24 mouse cellular contexts compared by ENCODE assay signal in the genomic region with DNA sequence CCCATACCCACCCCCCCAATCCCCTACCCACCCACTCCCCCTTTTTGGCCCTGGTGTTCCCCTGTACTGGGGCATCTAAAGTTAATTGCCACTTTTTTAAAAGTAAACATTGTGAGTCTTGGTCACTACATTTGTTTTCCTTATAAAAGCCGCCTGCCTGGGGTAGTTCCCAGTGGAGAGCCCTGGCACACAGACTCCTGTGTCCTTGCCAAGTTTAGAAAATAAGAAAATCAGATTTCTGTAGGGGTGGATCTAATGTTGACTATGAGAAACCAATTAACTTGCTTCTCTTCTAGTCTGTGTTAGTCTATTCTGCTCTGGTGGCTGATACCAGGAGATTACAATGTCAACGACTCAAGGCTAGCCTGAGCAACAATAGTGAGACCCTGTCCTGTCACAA. TPM values are rescaled to one million over a fixed set of nuclear protein-coding genes. Genes with fewer than 3 reads are reported as not detected.
DNase-seq lines count a peak whose midpoint lies in the region; ATAC-seq and TF ChIP-seq lines count a peak whose summit lies in the region.
"Had no signal": no experiment of that assay in that cellular context is flagged by ENCODE, and none has a peak within 500 bp of the region (broad histone marks: within the 10 kb centered on the region; RNA-seq: fewer than 3 reads in every experiment).

No protein-coding gene starts in this region.

- H3K4me2 ChIP-seq in forebrain, embryonic 15.5 days (replicated peaks), result no peak overlapping the region
- H3K4me2 ChIP-seq in forebrain, embryonic 12.5 days, result no peak overlapping the region
- no peak overlapping the region for H3K4me2 ChIP-seq in hindbrain, embryonic 13.5 days
- no peak overlapping the region for H3K4me2 ChIP-seq in neural tube, embryonic 15.5 days
- H3K4me2 ChIP-seq: heart, embryonic 12.5 days; limb, embryonic 12.5 days; liver, embryonic 15.5 days; midbrain, embryonic 12.5 days had no signal

- peaks cover 26% of the 10 kb centered on the region for H3K4me1 ChIP-seq in forebrain, embryonic 15.5 days
- H3K4me1 ChIP-seq in forebrain, embryonic 12.5 days, result peaks cover 5% of the 10 kb centered on the region; the same call in 1 of the 2 replicates
- H3K4me1 ChIP-seq in hindbrain, embryonic 13.5 days (replicated peaks), result peaks cover 25% of the 10 kb centered on the region
- H3K4me1 ChIP-seq in hindbrain, embryonic 10.5 days (replicated peaks), result no peaks in the 10 kb centered on the region
- H3K4me1 ChIP-seq in neural tube, embryonic 15.5 days, result peaks cover 25% of the 10 kb centered on the region
- H3K4me1 ChIP-seq in cerebellum, adult 2 months (ENCODE audit: control insufficient read depth, insufficient read depth, low read length), result peaks cover 5% of the 10 kb centered on the region; the same call in 1 of the 2 replicates
- H3K4me1 ChIP-seq: heart, embryonic 12.5 days; limb, embryonic 12.5 days; liver, embryonic 15.5 days had no signal

- TF ChIP-seq CTCF in cerebellum, adult 2 months (IDR thresholded peaks at IDR 0.05; ENCODE audit: borderline replicate concordance, insufficient read depth, low read depth, low read length), result no peak

- H3K27ac ChIP-seq in forebrain, embryonic 15.5 days (replicated peaks), result no peak overlapping the region
- no peak overlapping the region for H3K27ac ChIP-seq in forebrain, embryonic 12.5 days
- H3K27ac ChIP-seq in hindbrain, embryonic 13.5 days, result no peak overlapping the region
- no peak overlapping the region for H3K27ac ChIP-seq in hindbrain, embryonic 10.5 days
- H3K27ac ChIP-seq in neural tube, embryonic 15.5 days (replicated peaks), result no peak overlapping the region
- no peak overlapping the region for H3K27ac ChIP-seq in cerebellum, adult 2 months (ENCODE audit: insufficient read depth, low read length)
- H3K27ac ChIP-seq: heart, adult 2 months; limb, embryonic 12.5 days; liver, embryonic 15.5 days; midbrain, embryonic 12.5 days had no signal

- no peaks in the 10 kb centered on the region for H3K27me3 ChIP-seq in forebrain, embryonic 15.5 days
- no peaks in the 10 kb centered on the region for H3K27me3 ChIP-seq in forebrain, embryonic 12.5 days
- H3K27me3 ChIP-seq in hindbrain, embryonic 13.5 days, result no peaks in the 10 kb centered on the region
- H3K27me3 ChIP-seq in hindbrain, embryonic 10.5 days (ENCODE audit: insufficient read depth, poor library complexity, severe bottlenecking), result no peaks in the 10 kb centered on the region
- H3K27me3 ChIP-seq in neural tube, embryonic 15.5 days (replicated peaks), result no peaks in the 10 kb centered on the region
- no peaks in the 10 kb centered on the region for H3K27me3 ChIP-seq in cerebellum, adult 2 months (ENCODE audit: control insufficient read depth, insufficient read depth, low read length)
- H3K27me3 ChIP-seq: heart, embryonic 12.5 days; limb, embryonic 12.5 days; liver, embryonic 15.5 days had no signal

- H3K9me3 ChIP-seq in forebrain, embryonic 15.5 days, result no peaks in the 10 kb centered on the region
- H3K9me3 ChIP-seq in forebrain, embryonic 12.5 days, result no peaks in the 10 kb centered on the region
- no peaks in the 10 kb centered on the region for H3K9me3 ChIP-seq in hindbrain, embryonic 13.5 days
- peaks cover 8% of the 10 kb centered on the region; the same call in 1 of the 2 replicates for H3K9me3 ChIP-seq in hindbrain, embryonic 10.5 days
- H3K9me3 ChIP-seq in neural tube, embryonic 15.5 days (replicated peaks), result no peaks in the 10 kb centered on the region
- H3K9me3 ChIP-seq: limb, embryonic 12.5 days; liver, embryonic 15.5 days; midbrain, embryonic 12.5 days had no signal

- DNase-seq in hindbrain, embryonic 10.5 days (ENCODE audit: low spot score), result no peak
- no peak for DNase-seq in neural tube, embryonic 10.5 days (ENCODE audit: extremely low spot score, low spot score)
- no peak for DNase-seq in cerebellum, adult 2 months
- DNase-seq: adrenal gland, postnatal 25 days; B cell, adult 2 months; cerebellum, adult 18-20 months; cerebellum, postnatal 14 days; heart, adult 2 months; heart, postnatal 4 days; kidney, adult 11 months; kidney, postnatal 25 days; lung, postnatal 36 days; retina, postnatal 1 day; right cerebral cortex, postnatal 14 days; thymus, postnatal 4 days had no signal

- peaks cover 65% of the 10 kb centered on the region for H3K36me3 ChIP-seq in forebrain, embryonic 15.5 days
- H3K36me3 ChIP-seq in forebrain, embryonic 12.5 days (replicated peaks), result peaks cover 68% of the 10 kb centered on the region
- H3K36me3 ChIP-seq in hindbrain, embryonic 13.5 days, result peaks cover 70% of the 10 kb centered on the region
- H3K36me3 ChIP-seq in hindbrain, embryonic 10.5 days, result peaks cover 87% of the 10 kb centered on the region
- peaks cover 54% of the 10 kb centered on the region for H3K36me3 ChIP-seq in neural tube, embryonic 15.5 days

- 0 out of 2 replicates have a peak, but pooled peaks have one; percentile 36 for ATAC-seq in forebrain, embryonic 15.5 days (replicated peaks)
- no peak for ATAC-seq in forebrain, embryonic 12.5 days (ENCODE audit: low FRiP score)
- 0 out of 2 replicates have a peak, but pooled peaks have one; percentile 29 for ATAC-seq in hindbrain, embryonic 13.5 days (ENCODE audit: low FRiP score)
- peak; percentile 46; the same call in 1 of the 2 replicates for ATAC-seq in neural tube, embryonic 15.5 days (ENCODE audit: low FRiP score)
- ATAC-seq: inflammation-experienced regulatory T-cells, adult 6 months had no signal

- no peak overlapping the region for H3K4me3 ChIP-seq in forebrain, embryonic 15.5 days
- no peak overlapping the region for H3K4me3 ChIP-seq in forebrain, embryonic 12.5 days (replicated peaks)
- no peak overlapping the region for H3K4me3 ChIP-seq in hindbrain, embryonic 13.5 days
- no peak overlapping the region for H3K4me3 ChIP-seq in hindbrain, embryonic 10.5 days
- H3K4me3 ChIP-seq in neural tube, embryonic 15.5 days (replicated peaks), result no peak overlapping the region
- no peak overlapping the region for H3K4me3 ChIP-seq in cerebellum, adult 2 months (replicated peaks; ENCODE audit: insufficient read depth, low read depth, low read length)
- H3K4me3 ChIP-seq: heart, adult 2 months; heart, embryonic 12.5 days; limb, embryonic 12.5 days; liver, embryonic 15.5 days; midbrain, embryonic 12.5 days had no signal

- no peak overlapping the region for H3K9ac ChIP-seq in forebrain, embryonic 15.5 days (replicated peaks)
- no peak overlapping the region for H3K9ac ChIP-seq in forebrain, embryonic 12.5 days
- no peak overlapping the region for H3K9ac ChIP-seq in hindbrain, embryonic 13.5 days
- no peak overlapping the region for H3K9ac ChIP-seq in neural tube, embryonic 15.5 days (replicated peaks)
- H3K9ac ChIP-seq: heart, embryonic 12.5 days; limb, embryonic 12.5 days; liver, embryonic 15.5 days; midbrain, embryonic 12.5 days had no signal

- no peak for TF ChIP-seq POLR2A in cerebellum, adult 2 months (IDR thresholded peaks at IDR 0.05; ENCODE audit: borderline replicate concordance, insufficient read depth, low read length)

- 62% methylated on average over 2 of the region's 2 CpGs for WGBS in forebrain, embryonic 15.5 days
- WGBS in forebrain, embryonic 12.5 days, result 82% methylated on average over 2 of the region's 2 CpGs
- 86% methylated on average over 2 of the region's 2 CpGs for WGBS in hindbrain, embryonic 13.5 days
- WGBS in hindbrain, embryonic 10.5 days, result 88% methylated on average over 2 of the region's 2 CpGs
- WGBS in neural tube, embryonic 15.5 days, result 71% methylated on average over 2 of the region's 2 CpGs
- 36% methylated on average over 2 of the region's 2 CpGs for WGBS in cerebellum, adult 2 months

RNA-seq across cellular contexts. Expression of gene Klhl24, which starts 15.3 kb away (rescaled TPM):
- polyA plus RNA-seq in forebrain, embryonic 15.5 days (2015; fragmentation: Nextera tagmentation; extraction: Ambion mirVana), result 71.5 and 75.6 TPM in 2 replicates
- 53.0 and 64.5 TPM in 2 replicates for polyA plus RNA-seq in forebrain, embryonic 12.5 days (2016; fragmentation: Nextera tagmentation; extraction: Ambion mirVana)
- 59.6 and 60.9 TPM in 2 replicates for polyA plus RNA-seq in hindbrain, embryonic 13.5 days (2015; fragmentation: Nextera tagmentation; extraction: Ambion mirVana)
- 24.2 and 31.4 TPM in 2 replicates for polyA plus RNA-seq in hindbrain, embryonic 10.5 days (2016; fragmentation: Nextera tagmentation; extraction: Ambion mirVana)
- polyA plus RNA-seq in neural tube, embryonic 15.5 days (2015; fragmentation: Nextera tagmentation; extraction: Ambion mirVana), result 35.9 and 38.8 TPM in 2 replicates
- polyA plus RNA-seq in cerebellum, adult 2 months (2012; rRNA removed), result 26.6 and 27.0 TPM in 2 replicates

RNA-seq across cellular contexts. Expression of gene Yeats2, which starts 28.2 kb away (rescaled TPM):
- polyA plus RNA-seq in forebrain, embryonic 15.5 days (2015; fragmentation: Nextera tagmentation; extraction: Ambion mirVana), result 24.3 and 30.2 TPM in 2 replicates
- 48.6 and 51.1 TPM in 2 replicates for polyA plus RNA-seq in forebrain, embryonic 12.5 days (2016; fragmentation: Nextera tagmentation; extraction: Ambion mirVana)
- polyA plus RNA-seq in hindbrain, embryonic 13.5 days (2015; fragmentation: Nextera tagmentation; extraction: Ambion mirVana), result 24.7 and 26.1 TPM in 2 replicates
- polyA plus RNA-seq in hindbrain, embryonic 10.5 days (2016; fragmentation: Nextera tagmentation; extraction: Ambion mirVana), result 35.9 and 39.7 TPM in 2 replicates
- 18.1 and 20.0 TPM in 2 replicates for polyA plus RNA-seq in neural tube, embryonic 15.5 days (2015; fragmentation: Nextera tagmentation; extraction: Ambion mirVana)
- 27.1 and 32.9 TPM in 2 replicates for polyA plus RNA-seq in cerebellum, adult 2 months (2012; rRNA removed)
